Mouse (Mus musculus) adrenal gland, postnatal 0 days (tissue): ENCODE data around the gene Rrp7a. TPM values are rescaled to one million over a fixed set of nuclear protein-coding genes. Genes with fewer than 3 reads are reported as not detected.

Experiments used
- polyA plus RNA-seq: library from polyadenylated mRNA; unstranded; fragments of >200 nt; fragmentation: Nextera tagmentation; extraction: Ambion mirVana; gene quantifications from 2 replicates; pipeline ENCODE4 v1.2.1, GENCODE M21; 2015

The Rrp7a gene
- polyA plus RNA-seq = 39.5 and 58.9 TPM in 2 replicates

DNA sequence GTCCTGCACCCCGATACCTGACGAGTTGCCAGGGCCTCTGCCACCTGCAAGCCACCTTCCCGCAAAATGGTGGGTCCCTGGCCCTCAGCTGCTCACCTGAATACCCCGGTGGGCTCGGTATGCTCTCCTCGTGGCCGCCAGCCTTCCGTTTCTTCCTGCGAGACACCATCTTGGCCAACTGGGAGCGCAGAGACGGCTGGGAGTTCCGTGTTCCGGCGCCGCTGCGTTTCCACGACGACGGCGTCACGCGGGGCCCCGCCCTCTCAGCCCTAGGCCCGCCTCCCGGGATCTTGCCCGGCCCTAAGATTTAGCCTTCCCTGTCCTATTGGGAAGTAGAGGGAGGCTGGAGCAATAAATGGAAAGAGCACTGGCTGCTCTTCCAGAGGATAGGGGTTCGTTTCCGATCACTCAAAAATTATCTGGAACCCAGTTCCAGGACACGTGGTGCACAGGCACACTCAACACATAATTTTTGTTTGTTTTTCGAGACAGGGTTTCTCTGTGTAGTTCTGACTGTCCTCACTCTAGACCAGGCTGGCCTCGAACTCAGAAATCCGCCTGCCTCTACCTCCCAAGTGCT is at the start of gene Rrp7a:
TSS of gene Rrp7a (minus strand) at position 236 of the 580 bp plus-strand sequence.

DNA sequence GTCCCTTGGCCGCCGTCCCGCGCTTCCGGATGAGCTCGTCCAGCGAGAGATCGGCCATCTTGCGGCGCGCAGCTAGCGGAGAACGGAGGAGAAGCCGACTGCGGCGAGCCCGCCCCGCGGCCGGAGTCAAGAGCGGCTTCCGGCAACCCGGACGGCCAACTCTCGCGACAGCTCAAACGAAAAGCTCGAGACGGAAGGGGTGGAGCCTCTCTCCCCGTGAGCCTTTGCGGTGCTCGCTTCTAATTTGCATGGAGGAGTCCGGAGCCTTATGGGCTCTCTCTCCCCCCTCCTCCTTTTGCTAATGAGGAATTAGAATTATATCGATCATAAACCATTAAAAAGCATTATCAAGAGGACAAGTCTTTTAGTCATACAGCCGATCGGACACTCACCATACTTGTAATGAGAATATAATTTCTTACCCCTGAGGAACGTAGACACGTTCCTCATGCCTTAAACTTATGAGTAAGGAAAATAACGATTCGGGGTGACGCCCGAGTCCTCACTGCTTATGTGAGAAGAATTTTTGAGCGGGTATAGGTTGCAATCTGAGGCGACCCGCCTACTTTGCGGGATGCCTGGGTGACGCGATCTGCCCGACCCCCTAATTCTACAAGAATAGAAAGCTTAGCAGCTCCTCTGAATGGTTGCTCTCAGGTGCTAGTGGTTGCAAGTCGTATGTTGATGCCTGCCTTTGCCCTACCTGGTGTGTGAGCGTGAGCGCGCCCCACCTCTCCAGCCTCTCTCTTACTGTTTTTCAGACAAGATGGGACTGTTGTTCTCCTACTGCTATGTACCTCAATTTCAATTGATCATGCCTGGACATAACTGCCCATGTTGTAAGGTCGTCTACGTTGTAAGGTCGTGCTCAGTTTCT is 26.8 kb upstream of the Rrp7a start, which contains the start of gene Poldip3:
TSS of gene Poldip3 (minus strand) at position 189 of the 877 bp plus-strand sequence.

DNA sequence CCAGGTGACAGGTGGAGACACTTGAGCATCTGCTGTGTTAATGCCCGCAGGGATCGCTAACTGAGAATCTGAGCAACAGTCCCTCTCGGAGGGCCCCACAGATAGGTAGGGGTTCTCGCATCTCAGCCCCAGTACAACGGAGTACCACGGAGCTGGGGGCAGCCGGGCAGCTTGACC is 33.3 kb downstream of the Rrp7a start, which contains the start of gene Serhl:
TSS of gene Serhl (plus strand) at position 78 of the 177 bp plus-strand sequence.

Other genes starting within 250 kb of the Rrp7a start
- gene Tcf20, start 134.9 kb downstream of the Rrp7a start, polyA plus RNA-seq = 2.7 and 4.4 TPM in 2 replicates
- gene Nfam1, start 89.5 kb downstream of the Rrp7a start, polyA plus RNA-seq = 3.4 and 3.5 TPM in 2 replicates
- 74.6 and 84.6 TPM in 2 replicates for gene Serhl, start 33.3 kb downstream of the Rrp7a start, polyA plus RNA-seq
- 55.4 and 87.3 TPM in 2 replicates for gene Poldip3, start 26.6 kb upstream of the Rrp7a start, polyA plus RNA-seq
- gene Cyb5r3, start 49.8 kb upstream of the Rrp7a start, polyA plus RNA-seq = 179 and 235 TPM in 2 replicates
- 12.4 and 16.4 TPM in 2 replicates for gene A4galt, start 129.0 kb upstream of the Rrp7a start, polyA plus RNA-seq
- gene Arfgap3, start 227.4 kb upstream of the Rrp7a start, polyA plus RNA-seq = 38.9 and 53.5 TPM in 2 replicates